Mouse (Mus musculus): ENCODE data around the gene Grb14. TPM values are rescaled to one million over a fixed set of nuclear protein-coding genes. Genes with fewer than 3 reads are reported as not detected.

Grb14 gene
- total and polyA plus RNA-seq, 3 experiments = not detected

GRCm38 (mm10) chr2:65021691-65022362 lies 3.0 kb downstream of the Grb14 start:
- Histone ChIP-seq H3K79me2 (ENCODE audit: control insufficient read depth, insufficient read depth, low read length, poor library complexity) (no peaks in the 10 kb centered on the region), H3K9me3 (replicated peaks; ENCODE audit: insufficient read depth, low read length) (no peaks in the 10 kb centered on the region), H3K9ac (ENCODE audit: control insufficient read depth, low read depth, low read length, poor library complexity, severe bottlenecking) (no peak overlapping the region), H3K27me3 (ENCODE audit: control insufficient read depth in 1 of 2, insufficient read depth in 2 of 2, low read length in 2 of 2) (no peaks in the 10 kb centered on the region), H3K27ac (ENCODE audit: control insufficient read depth, low read depth, low read length) (no peak overlapping the region), H3K4me3 (ENCODE audit: control insufficient read depth in 1 of 2, insufficient read depth in 1 of 2, low read depth in 2 of 2, low read length in 2 of 2) (no peak overlapping the region), H3K36me3 (ENCODE audit: control insufficient read depth in 1 of 2, insufficient read depth in 2 of 2, low read length in 2 of 2) (no peaks in the 10 kb centered on the region), H3K4me1 (ENCODE audit: control insufficient read depth in 1 of 2, insufficient read depth in 2 of 2, low read length in 2 of 2) (no peaks in the 10 kb centered on the region)
- no peak for DNase-seq (ENCODE audit: low read depth, low spot score)
- TF ChIP-seq TCF12 (IDR thresholded peaks at IDR 0.05; ENCODE audit: low read depth, low read length) (no peak), JUND (IDR thresholded peaks at IDR 0.05; ENCODE audit: low read depth, low read length) (no peak), MAZ (IDR thresholded peaks at IDR 0.05; ENCODE audit: low read depth, low read length) (no peak), ZC3H11A (IDR thresholded peaks at IDR 0.05; ENCODE audit: low read depth, low read length) (no peak), USF2 (IDR thresholded peaks at IDR 0.05; ENCODE audit: borderline replicate concordance in 1 of 2, insufficient read depth in 1 of 2, low read depth in 1 of 2, low read length in 2 of 2) (no peak), RAD21 (IDR thresholded peaks at IDR 0.05; ENCODE audit: low read depth, low read length) (no peak), POLR2AphosphoS5 (IDR thresholded peaks at IDR 0.05; ENCODE audit: borderline replicate concordance, low read depth, low read length) (no peak), MXI1 (IDR thresholded peaks at IDR 0.05; ENCODE audit: low read depth, low read length) (no peak), TAL1 (IDR thresholded peaks at IDR 0.05; ENCODE audit: low read length) (no peak), UBTF (IDR thresholded peaks at IDR 0.05; ENCODE audit: borderline replicate concordance, insufficient read depth, low read depth, low read length) (no peak), TBP (IDR thresholded peaks at IDR 0.05; ENCODE audit: low read depth, low read length) (no peak), CHD1 (IDR thresholded peaks at IDR 0.05; ENCODE audit: low read depth, low read length) (no peak), E2F4 (IDR thresholded peaks at IDR 0.05; ENCODE audit: borderline replicate concordance, low read depth, low read length) (no peak), HCFC1 (IDR thresholded peaks at IDR 0.05; ENCODE audit: low read depth, low read length) (no peak), MEF2A (IDR thresholded peaks at IDR 0.05; ENCODE audit: extremely low read depth, insufficient replicate concordance, low read depth, low read length, poor library complexity, severe bottlenecking) (no peak), ZKSCAN1 (IDR thresholded peaks at IDR 0.05; ENCODE audit: low read depth, low read length) (no peak), ZNF384 (IDR thresholded peaks at IDR 0.05; ENCODE audit: low read depth, low read length) (no peak)

GRCm38 (mm10) chr2:65017375-65017774 lies 7.4 kb downstream of the Grb14 start:
- H3K4me1 ChIP-seq (ENCODE audit: control insufficient read depth in 1 of 2, insufficient read depth in 2 of 2, low read length in 2 of 2) = no peaks in the 10 kb centered on the region
- no peaks in the 10 kb centered on the region for H3K9me3 ChIP-seq (replicated peaks; ENCODE audit: insufficient read depth, low read length)
- H3K27me3 ChIP-seq (ENCODE audit: control insufficient read depth in 1 of 2, insufficient read depth in 2 of 2, low read length in 2 of 2) = no peaks in the 10 kb centered on the region
- no peaks in the 10 kb centered on the region for H3K79me2 ChIP-seq (ENCODE audit: control insufficient read depth, insufficient read depth, low read length, poor library complexity)
- H3K36me3 ChIP-seq (ENCODE audit: control insufficient read depth in 1 of 2, insufficient read depth in 2 of 2, low read length in 2 of 2) = no peaks in the 10 kb centered on the region
- no peak overlapping the region for H3K27ac ChIP-seq (ENCODE audit: control insufficient read depth, low read depth, low read length)
- DNase-seq (ENCODE audit: low read depth, low spot score) = no peak
- H3K4me3 ChIP-seq (ENCODE audit: control insufficient read depth in 1 of 2, insufficient read depth in 1 of 2, low read depth in 2 of 2, low read length in 2 of 2) = no peak overlapping the region
- no peak overlapping the region for H3K9ac ChIP-seq (ENCODE audit: control insufficient read depth, low read depth, low read length, poor library complexity, severe bottlenecking)
- no peak for TF ChIP-seq EP300 (IDR thresholded peaks at IDR 0.05; ENCODE audit: low read depth in 1 of 2, low read length in 2 of 2)
- TF ChIP-seq ZC3H11A (IDR thresholded peaks at IDR 0.05; ENCODE audit: low read depth, low read length) = no peak
- TF ChIP-seq ZNF384 (IDR thresholded peaks at IDR 0.05; ENCODE audit: low read depth, low read length) = no peak
- TF ChIP-seq MAFK (IDR thresholded peaks at IDR 0.05; ENCODE audit: borderline replicate concordance, low read depth, low read length) = no peak
- no peak for TF ChIP-seq MAZ (IDR thresholded peaks at IDR 0.05; ENCODE audit: low read depth, low read length)
- no peak for TF ChIP-seq POLR2AphosphoS2 (IDR thresholded peaks at IDR 0.05; ENCODE audit: low read length)
- no peak for TF ChIP-seq POLR2AphosphoS5 (IDR thresholded peaks at IDR 0.05; ENCODE audit: borderline replicate concordance, low read depth, low read length)
- no peak for TF ChIP-seq MXI1 (IDR thresholded peaks at IDR 0.05; ENCODE audit: low read depth, low read length)
- no peak for TF ChIP-seq JUND (IDR thresholded peaks at IDR 0.05; ENCODE audit: low read depth, low read length)
- no peak for TF ChIP-seq POLR2A (IDR thresholded peaks at IDR 0.05; ENCODE audit: control insufficient read depth in 1 of 2, insufficient read depth in 1 of 2, low read depth in 1 of 2, low read length in 2 of 2, poor library complexity in 1 of 2)
- TF ChIP-seq USF2 (IDR thresholded peaks at IDR 0.05; ENCODE audit: borderline replicate concordance in 1 of 2, insufficient read depth in 1 of 2, low read depth in 1 of 2, low read length in 2 of 2) = no peak
- no peak for TF ChIP-seq HCFC1 (IDR thresholded peaks at IDR 0.05; ENCODE audit: low read depth, low read length)
- no peak for TF ChIP-seq SMC3 (IDR thresholded peaks at IDR 0.05; ENCODE audit: low read depth, low read length)
- TF ChIP-seq TBP (IDR thresholded peaks at IDR 0.05; ENCODE audit: low read depth, low read length) = no peak
- TF ChIP-seq NELFE (IDR thresholded peaks at IDR 0.05; ENCODE audit: low read depth, low read length) = no peak
- no peak for TF ChIP-seq RAD21 (IDR thresholded peaks at IDR 0.05; ENCODE audit: low read depth, low read length)
- no peak for TF ChIP-seq GABPA (IDR thresholded peaks at IDR 0.05; ENCODE audit: low read depth, low read length)
- no peak for TF ChIP-seq RCOR1 (IDR thresholded peaks at IDR 0.05; ENCODE audit: low read depth, low read length)

All from MEL (cell line).